Mouse (Mus musculus) heart, postnatal 0 days (tissue): ENCODE data around the gene Tnfrsf18. TPM values are rescaled to one million over a fixed set of nuclear protein-coding genes. Genes with fewer than 3 reads are reported as not detected.

Experiments
- ATAC-seq: fragments of 200-750 bp; cut with Nextera tagmentation; 2 replicates; pipeline ENCODE4 v1.8.0; 2017; ENCODE audit warnings: low read depth, moderate number of reproducible peaks, moderate library complexity; ENCODE audit not compliant: insufficient read depth
- DNase-seq: peaks from one replicate; pipeline ENCODE4 v3.0.0-alpha.2; 2016; ENCODE audit warnings: low spot score
- H3K27ac ChIP-seq: fragments of 300-500 bp; sonication (generic); 2 replicates; pipeline ENCODE4 v1.5.1; 2014; ENCODE audit warnings: low read depth, mild to moderate bottlenecking
- H3K27me3 ChIP-seq: fragments of 300-500 bp; sonication (generic); 2 replicates; pipeline ENCODE4 v1.6.1; 2014; ENCODE audit warnings: low read length, mixed read lengths; ENCODE audit not compliant: control insufficient read depth, insufficient read depth
- H3K36me3 ChIP-seq: fragments of 300-500 bp; sonication (generic); replicated peaks from 2 replicates; pipeline ENCODE4 v1.6.1; 2014; ENCODE audit warnings: low read length, mixed read lengths; ENCODE audit not compliant: control insufficient read depth, insufficient read depth
- H3K4me1 ChIP-seq: fragments of 300-500 bp; sonication (generic); 2 replicates; pipeline ENCODE4 v1.6.1; 2014; ENCODE audit warnings: antibody characterized with exemption; ENCODE audit not compliant: control insufficient read depth, insufficient read depth
- H3K4me2 ChIP-seq: fragments of 300-500 bp; sonication (generic); 2 replicates; pipeline ENCODE4 v1.6.1; 2014; ENCODE audit warnings: low read depth, mild to moderate bottlenecking, low read length, moderate library complexity
- H3K4me3 ChIP-seq: fragments of 300-500 bp; sonication (generic); 2 replicates; pipeline ENCODE4 v1.5.1; 2014; ENCODE audit warnings: low read depth, low read length
- H3K9ac ChIP-seq: fragments of 300-500 bp; sonication (generic); replicated peaks from 2 replicates; pipeline ENCODE4 v1.6.1; 2014; ENCODE audit warnings: low read depth, low read length, mixed read lengths
- H3K9me3 ChIP-seq: fragments of 300-500 bp; sonication (generic); replicated peaks from 2 replicates; pipeline ENCODE4 v1.6.1; 2016; ENCODE audit warnings: low read length; ENCODE audit not compliant: control insufficient read depth
- CTCF ChIP-seq: IDR thresholded peaks from 2 replicates; pipeline ENCODE4 v1.5.1; 2016; ENCODE audit warnings: antibody characterized with exemption, control low read depth, low read depth
- EP300 ChIP-seq: IDR thresholded peaks from 2 replicates; pipeline ENCODE4 v1.6.1; 2016; ENCODE audit warnings: antibody characterized with exemption, low read depth
- WGBS: fragments of 180-500 bp; shearing (Covaris S2); extraction: QIAGEN DNeasy Blood & Tissue Kit; methylation state at CpG from one replicate; pipeline ENCODE4 v1.1.7; 2014; 5-methylcytosine and 5-hydroxymethylcytosine counted together
- polyA plus RNA-seq: library from polyadenylated mRNA; unstranded; fragments of >200 nt; fragmentation: Nextera tagmentation; extraction: Ambion mirVana; gene quantifications from 2 replicates; pipeline ENCODE4 v1.2.1, GENCODE M21; 2015
- total RNA-seq: library from RNA; depleted of rRNA; stranded (reverse); fragments of >200 nt; gene quantifications from 2 replicates; pipeline ENCODE4 v1.2.3, GENCODE M21; 2014; ENCODE audit warnings: low replicate concordance

Tnfrsf18 gene
- total and polyA plus RNA-seq, 2 experiments from 2014 or later: 1.00 TPM; not detected in 1

GRCm38 (mm10) chr4:156024184-156024583 lies 1.8 kb upstream of the Tnfrsf18 start:
- WGBS: 58% methylated on average over 7 of the region's 7 CpGs
- Histone ChIP-seq H3K4me1 (peaks cover 10% of the 10 kb centered on the region; the same call in 1 of the 2 replicates), H3K27me3 (no peaks in the 10 kb centered on the region), H3K36me3 (no peaks in the 10 kb centered on the region; the same call in 1 of the 2 replicates), H3K4me3 (no peak overlapping the region), H3K4me2 (no peak overlapping the region), H3K9me3 (no peaks in the 10 kb centered on the region), H3K27ac (peak overlapping the region; percentile 28; the same call in 1 of the 2 replicates), H3K9ac (no peak overlapping the region)
- peak; percentile 62 for ATAC-seq
- DNase-seq: peak; percentile 20
- no peak for TF ChIP-seq EP300

GRCm38 (mm10) chr4:156028580-156028979 lies 2.6 kb downstream of the Tnfrsf18 start:
- no peak overlapping the region for H3K27ac ChIP-seq
- TF ChIP-seq EP300 (no peak), CTCF (no peak)
- peaks cover 3% of the 10 kb centered on the region; the same call in 1 of the 2 replicates for H3K36me3 ChIP-seq
- H3K9ac ChIP-seq: no peak overlapping the region
- H3K4me2 ChIP-seq: no peak overlapping the region
- peaks cover 33% of the 10 kb centered on the region for H3K4me1 ChIP-seq
- DNase-seq (no peak), ATAC-seq (no peak)
- no peaks in the 10 kb centered on the region for H3K9me3 ChIP-seq
- 90% methylated on average over 7 of the region's 7 CpGs for WGBS
- no peak overlapping the region for H3K4me3 ChIP-seq
- H3K27me3 ChIP-seq: no peaks in the 10 kb centered on the region

DNA sequence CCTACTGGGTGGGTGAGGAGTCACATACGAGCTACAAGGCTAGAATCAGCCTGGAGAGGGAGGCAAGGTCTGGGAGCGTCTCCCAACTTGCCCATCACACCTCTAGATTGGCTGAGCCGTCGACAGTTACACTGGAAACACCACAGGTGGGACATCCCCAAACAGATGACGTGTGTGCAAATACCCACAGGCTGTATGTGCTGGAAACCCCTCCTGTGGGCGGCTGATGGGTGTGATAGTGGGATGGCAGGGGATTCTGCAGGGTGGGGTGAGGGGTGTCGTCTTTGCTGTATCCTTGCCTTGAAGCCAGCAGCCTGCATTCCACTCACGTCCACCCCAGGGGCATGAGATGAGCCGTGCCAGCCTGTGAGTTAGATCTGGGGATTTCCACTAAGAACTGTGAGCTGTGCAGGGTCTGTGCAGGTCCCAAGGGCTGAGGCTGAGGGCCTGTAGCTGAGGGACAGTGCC lies 4.7 kb downstream of the Tnfrsf18 start:
- WGBS: 33% methylated on average over 9 of the region's 9 CpGs
- ATAC-seq: no peak
- peaks cover 3% of the 10 kb centered on the region; the same call in 1 of the 2 replicates for H3K36me3 ChIP-seq
- no peak for TF ChIP-seq EP300
- no peak for TF ChIP-seq CTCF
- peak overlapping the region; percentile 91; the same call in 1 of the 2 replicates for H3K27ac ChIP-seq
- peaks cover 2% of the 10 kb centered on the region for H3K27me3 ChIP-seq
- peak overlapping the region; percentile 58 for H3K9ac ChIP-seq
- DNase-seq: no peak
- peak overlapping the region; percentile 84 for H3K4me2 ChIP-seq
- H3K4me3 ChIP-seq: peak overlapping the region; percentile 57
- H3K4me1 ChIP-seq: peaks cover 31% of the 10 kb centered on the region
- no peaks in the 10 kb centered on the region for H3K9me3 ChIP-seq

- Histone ChIP-seq H3K4me2 (peak overlapping the region; percentile 84), H3K27me3 (peaks cover 7% of the 10 kb centered on the region), H3K4me3 (peak overlapping the region; percentile 57), H3K9ac (peak overlapping the region; percentile 58), H3K4me1 (peaks cover 25% of the 10 kb centered on the region), H3K9me3 (no peaks in the 10 kb centered on the region), H3K36me3 (peaks cover 3% of the 10 kb centered on the region; the same call in 1 of the 2 replicates), H3K27ac (peak overlapping the region; percentile 91)
- DNase-seq (no peak), ATAC-seq (peak; percentile 17; the same call in 1 of the 2 replicates)
- 3% methylated on average over 7 of the region's 7 CpGs for WGBS
- TF ChIP-seq EP300 (no peak), CTCF (no peak)
Observed at GRCm38 (mm10) chr4:156031255-156031592, 5.3 kb downstream of the Tnfrsf18 start.

DNA sequence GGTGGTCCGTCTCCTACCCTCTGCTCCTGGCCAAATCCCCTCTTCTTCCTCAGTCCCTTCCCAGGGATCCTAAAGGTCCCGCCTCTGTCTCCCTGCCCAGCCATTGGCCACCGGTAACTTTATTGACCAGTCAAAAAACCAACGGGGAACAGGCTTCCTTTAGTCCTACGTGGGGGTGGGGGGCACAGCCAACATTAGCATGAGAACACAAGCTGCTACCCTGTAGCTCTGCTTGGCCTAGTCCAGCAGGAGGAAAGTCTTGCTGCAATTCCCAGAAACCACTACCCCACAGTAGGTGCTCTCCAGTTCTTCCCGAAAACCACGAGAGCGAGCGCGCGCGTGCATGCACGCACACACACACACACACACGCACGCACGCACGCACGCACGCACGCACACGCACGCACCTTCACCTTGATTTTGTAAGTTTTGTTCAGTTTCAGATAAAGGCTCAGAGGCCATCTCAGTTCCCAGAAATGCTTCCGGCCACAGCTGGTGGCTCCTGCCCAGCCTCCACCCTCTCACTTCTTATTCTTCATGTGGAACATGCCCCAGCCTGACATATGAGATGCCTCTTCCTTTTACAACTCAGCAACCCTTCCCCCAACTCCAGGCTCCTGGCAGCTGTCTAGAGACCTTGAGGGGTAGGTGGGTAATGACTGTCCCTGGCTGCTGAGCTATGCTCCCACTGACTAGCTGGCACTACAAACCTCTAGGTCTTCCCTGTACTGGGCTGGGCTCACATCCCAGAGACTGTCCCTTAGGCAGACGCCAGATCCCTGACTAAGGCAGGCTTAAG lies 5.8 kb downstream of the Tnfrsf18 start:
- WGBS: 2% methylated on average over 24 of the region's 24 CpGs
- H3K9me3 ChIP-seq: no peaks in the 10 kb centered on the region
- ATAC-seq: peak; percentile 92
- H3K4me1 ChIP-seq: peaks cover 23% of the 10 kb centered on the region
- H3K4me2 ChIP-seq: peak overlapping the region; percentile 84
- peak overlapping the region; percentile 58 for H3K9ac ChIP-seq
- peak overlapping the region; percentile 57 for H3K4me3 ChIP-seq
- peaks cover 11% of the 10 kb centered on the region for H3K27me3 ChIP-seq
- peaks cover 3% of the 10 kb centered on the region; the same call in 1 of the 2 replicates for H3K36me3 ChIP-seq
- H3K27ac ChIP-seq: peak overlapping the region; percentile 91
- DNase-seq: peak; percentile 91
- TF ChIP-seq CTCF (no peak), EP300 (no peak)
